Mouse (Mus musculus) adrenal gland, adult 2 months (tissue): ENCODE data around the gene Ppp1r13b. TPM values are rescaled to one million over a fixed set of nuclear protein-coding genes. Genes with fewer than 3 reads are reported as not detected.

ENCODE experiments used
- DNase-seq: peaks from one replicate; pipeline ENCODE4 v3.0.0; 2021
- polyA plus RNA-seq: library from polyadenylated mRNA; depleted of rRNA; stranded (reverse); fragments of >200 nt; gene quantifications from 2 replicates; pipeline ENCODE4 v1.2.3, GENCODE M21; 2012
- total RNA-seq, 2 experiments: library from RNA; stranded (reverse); gene quantifications; 2 replicates each; pipeline ENCODE4 v1.2.3; 2021

Ppp1r13b gene
- total and polyA plus RNA-seq, 3 experiments = 6.6 to 15.9 (median 13.8) TPM

GRCm38 (mm10) chr12:111821931-111822330, 86.0 kb downstream of the Ppp1r13b start:
- no peak for DNase-seq

- DNase-seq = no peak
Measured at GRCm38 (mm10) chr12:111820708-111821107, 87.2 kb downstream of the Ppp1r13b start.

GRCm38 (mm10) chr12:111819936-111820335, 88.0 kb downstream of the Ppp1r13b start:
- peak; percentile 64 for DNase-seq

GRCm38 (mm10) chr12:111817991-111818390, 89.9 kb downstream of the Ppp1r13b start:
- peak; percentile 65 for DNase-seq

- no peak for DNase-seq
Measured at GRCm38 (mm10) chr12:111816967-111817366, 90.9 kb downstream of the Ppp1r13b start.

DNA sequence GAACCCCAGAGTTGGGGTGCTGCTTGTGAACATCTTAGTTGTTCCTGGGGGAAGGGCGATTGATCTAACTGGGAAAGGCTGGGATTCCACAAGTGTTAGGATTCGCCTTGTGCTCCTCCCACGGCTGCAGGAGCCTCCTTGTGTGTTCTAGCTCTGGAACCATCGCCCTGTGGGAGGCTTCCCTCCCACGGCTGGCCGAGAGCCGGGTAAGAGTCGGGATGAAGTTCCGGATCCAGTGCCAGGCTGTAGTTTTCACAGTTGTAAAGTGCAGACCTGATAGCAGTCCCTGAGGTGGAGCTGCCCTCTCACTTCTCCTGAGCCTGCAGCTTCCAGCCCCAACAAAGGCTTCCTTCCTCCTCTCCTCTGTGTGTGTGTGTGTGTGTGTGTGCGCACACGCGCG, 91.4 kb downstream of the Ppp1r13b start:
- DNase-seq = peak; percentile 66

DNA sequence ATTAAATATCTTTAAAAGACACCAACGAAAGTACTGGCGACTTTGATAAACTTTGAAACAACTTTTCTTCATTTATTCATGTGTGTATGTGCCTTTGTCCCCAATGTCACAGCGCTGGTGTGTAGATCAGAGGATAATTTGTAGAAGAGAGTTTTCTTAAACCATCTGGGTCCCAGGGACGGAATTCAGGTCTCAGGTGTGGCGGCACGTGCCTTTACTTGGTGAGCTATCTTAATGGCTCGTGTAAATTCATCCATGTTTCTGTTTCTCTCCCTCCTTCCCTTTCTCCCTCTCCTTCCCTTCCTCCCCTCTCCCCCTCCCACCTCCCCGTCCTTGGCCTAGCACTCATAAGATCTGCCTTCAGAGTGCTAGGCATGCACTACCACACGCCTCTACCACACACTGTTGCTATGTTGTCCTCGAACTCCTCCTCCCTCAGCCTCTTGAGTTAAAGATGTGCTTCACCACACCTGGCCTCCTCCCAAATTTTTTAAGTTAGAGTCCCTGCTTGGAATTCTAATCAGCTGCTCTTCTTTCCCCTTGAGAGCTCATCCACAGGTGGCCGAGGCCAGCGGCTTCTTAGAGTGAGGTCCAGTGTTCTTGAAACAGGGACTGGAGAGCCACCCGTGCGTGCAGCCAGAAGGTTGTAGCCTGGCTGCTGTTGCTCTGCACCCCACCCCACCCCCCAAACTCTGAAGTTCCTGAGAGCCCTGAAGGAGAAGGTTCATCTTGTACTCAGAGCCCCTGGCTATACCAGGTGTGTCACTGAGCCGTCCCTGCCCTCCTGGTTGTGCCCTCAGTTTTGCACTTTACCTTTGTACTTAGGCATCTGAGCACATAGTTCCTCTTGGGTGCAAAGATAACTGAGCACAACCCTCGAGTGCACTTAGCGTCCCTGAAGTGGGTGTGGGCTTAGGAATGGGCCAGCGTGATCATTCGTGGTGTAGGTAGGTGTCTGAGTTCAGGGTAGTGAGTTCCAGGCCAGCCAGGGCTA, 92.8 kb downstream of the Ppp1r13b start:
- peak; percentile 52 for DNase-seq

GRCm38 (mm10) chr12:111813766-111814617, 93.9 kb downstream of the Ppp1r13b start, which contains the start of the genes Xrcc3 and Zfyve21:
TSS of gene Xrcc3 (minus strand) at chr12:111813873.
TSS of gene Zfyve21 (plus strand) at chr12:111814170.
- peak; percentile 99 for DNase-seq

DNA sequence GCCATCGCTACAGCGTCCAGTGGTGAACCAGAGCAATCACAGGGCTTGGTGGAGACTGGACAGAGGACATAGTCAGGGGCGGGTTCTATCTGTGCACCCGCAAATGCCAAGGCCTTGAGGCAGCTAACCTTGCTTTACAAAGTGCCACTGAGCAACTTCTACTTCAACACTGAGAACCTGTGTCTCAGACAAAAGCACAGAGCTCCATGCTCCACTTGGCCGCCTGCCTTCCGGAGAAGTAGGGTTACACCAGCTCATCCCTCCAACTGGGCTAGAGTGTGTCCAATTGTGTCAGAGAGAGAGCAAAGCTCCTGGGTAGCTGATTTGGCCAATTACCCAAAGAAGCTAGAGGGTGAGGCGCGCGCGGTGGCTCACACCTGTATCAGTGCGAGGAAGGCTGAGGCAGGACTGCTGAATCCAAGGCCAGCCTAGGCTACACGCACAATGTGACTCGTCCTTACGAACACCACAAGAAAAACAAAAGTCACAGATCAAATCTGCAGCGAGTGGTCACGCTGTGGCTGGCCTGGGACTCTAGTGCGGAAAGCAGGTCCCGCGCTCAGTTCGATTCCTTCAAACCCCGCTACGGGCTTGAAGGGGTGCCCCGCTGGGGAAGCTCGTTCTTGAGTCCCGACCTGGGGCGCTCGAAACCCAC, 94.7 kb downstream of the Ppp1r13b start:
- DNase-seq = peak; percentile 79

- DNase-seq = peak; percentile 48
Measured at GRCm38 (mm10) chr12:111812611-111813010, 95.3 kb downstream of the Ppp1r13b start.

DNA sequence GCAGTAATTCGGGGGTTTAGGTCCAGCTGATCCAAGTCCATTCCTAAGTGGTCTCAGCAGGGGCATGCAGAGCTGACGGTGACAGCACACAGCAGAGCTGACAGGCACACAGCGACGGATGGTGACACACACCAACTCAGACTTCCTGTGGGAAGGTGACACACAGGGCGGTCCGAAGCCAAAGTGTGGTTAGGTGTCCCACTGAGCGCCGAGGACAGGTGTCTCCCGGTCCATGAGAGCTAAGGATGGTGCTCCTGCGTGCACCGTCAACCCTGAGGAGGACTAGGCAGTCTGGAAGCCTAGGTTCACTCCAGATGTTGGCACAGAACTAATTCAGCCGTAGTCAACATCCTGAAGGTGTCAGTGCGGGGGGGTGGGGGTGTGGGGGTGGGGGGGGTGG, 95.8 kb downstream of the Ppp1r13b start:
- DNase-seq = no peak

DNA sequence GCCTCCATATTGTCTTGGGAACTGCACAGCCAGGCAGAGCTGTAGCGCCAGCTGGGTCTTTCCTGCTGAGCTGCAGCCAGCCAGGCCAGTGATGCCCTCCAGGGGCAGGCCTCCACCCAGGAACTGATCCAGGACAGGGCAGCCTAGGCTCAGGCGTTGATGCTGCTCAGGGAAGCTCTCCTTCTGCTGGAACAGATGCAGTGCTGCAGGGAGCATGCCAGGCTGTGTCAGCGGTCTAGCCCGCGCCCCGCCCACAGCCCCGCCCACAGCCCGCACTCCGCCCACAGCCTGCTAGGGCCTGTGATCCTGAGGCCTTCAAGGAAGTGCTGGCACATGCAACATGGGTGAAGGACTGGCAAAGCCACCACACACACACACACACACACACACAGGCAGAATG, 98.1 kb downstream of the Ppp1r13b start:
- DNase-seq = peak; percentile 89

DNA sequence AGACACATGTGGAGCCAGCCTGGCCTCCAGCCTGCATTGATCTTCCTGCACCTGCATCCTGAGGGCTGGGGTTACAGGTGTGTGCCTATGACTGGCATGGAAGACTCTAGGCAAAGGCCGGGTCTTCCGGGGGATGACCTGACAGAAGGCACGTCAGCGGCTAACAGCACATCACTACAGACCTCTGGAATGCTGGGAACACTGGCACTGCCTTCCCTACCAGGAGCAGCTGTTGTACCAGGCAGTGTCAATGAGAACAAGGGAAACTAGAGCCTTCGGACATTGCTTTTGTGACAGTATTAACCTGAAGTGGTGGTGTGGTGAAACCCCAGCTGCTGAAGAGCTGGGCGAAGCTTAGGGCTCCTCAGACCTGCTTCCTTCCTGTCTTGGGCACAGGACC, 99.1 kb downstream of the Ppp1r13b start:
- DNase-seq = no peak

GRCm38 (mm10) chr12:111803538-111803937, 104.4 kb downstream of the Ppp1r13b start:
- DNase-seq = no peak

GRCm38 (mm10) chr12:111800459-111801183, 107.3 kb downstream of the Ppp1r13b start:
- DNase-seq = no peak

GRCm38 (mm10) chr12:111798493-111798892, 109.4 kb downstream of the Ppp1r13b start:
- DNase-seq = no peak

GRCm38 (mm10) chr12:111797251-111797650, 110.7 kb downstream of the Ppp1r13b start:
- DNase-seq = no peak

GRCm38 (mm10) chr12:111795180-111795895, 112.6 kb downstream of the Ppp1r13b start:
- DNase-seq = no peak

GRCm38 (mm10) chr12:111794526-111795179, 113.3 kb downstream of the Ppp1r13b start:
- no peak for DNase-seq

GRCm38 (mm10) chr12:111794102-111794501, 113.8 kb downstream of the Ppp1r13b start:
- peak; percentile 82 for DNase-seq
